ENCODE assay signal across 6 mouse cellular contexts in genomic region chr11:3182707-3183106, GRCm38 (mm10). TPM values are rescaled to one million over a fixed set of nuclear protein-coding genes. Genes with fewer than 3 reads are reported as not detected.
A peak's percentile ranks its signal among the peaks of the same experiment; 100 is the strongest.
DNase-seq lines count a peak whose midpoint lies in the region.
"Not testable (repeated sequence)": the region's sequence is repeated elsewhere in the genome, so short reads cannot be mapped to it uniquely, and the experiment has no call there.

No protein-coding gene starts in this region.

- H3K27me3 ChIP-seq in heart, embryonic 10.5 days (ENCODE audit: insufficient read depth, poor library complexity, severe bottlenecking), result not testable (repeated sequence)

- H3K4me3 ChIP-seq in heart, embryonic 10.5 days, result not testable (repeated sequence)

- 80% methylated on average over 1 of the region's 1 CpGs for WGBS in heart, embryonic 10.5 days

- not testable (repeated sequence) for H3K27ac ChIP-seq in heart, embryonic 10.5 days

- not testable (repeated sequence) for H3K9me3 ChIP-seq in heart, embryonic 10.5 days

- H3K36me3 ChIP-seq in heart, embryonic 10.5 days, result not testable (repeated sequence)

- H3K4me1 ChIP-seq in heart, embryonic 10.5 days, result not testable (repeated sequence)

- DNase-seq in NIH3T3 (ENCODE audit: low read depth), result peak; percentile 17
- DNase-seq in gastrocnemius, postnatal 10 days, result peak; percentile 18
- peak; percentile 43 for DNase-seq in heart, embryonic 10.5 days (ENCODE audit: low spot score)
- peak; percentile 33 to 49 for DNase-seq in kidney, postnatal 25 days
- peak; percentile 36 to 79 for DNase-seq in spleen, postnatal 4 days (ENCODE audit: low spot score in 2 of 2)
- DNase-seq in urinary bladder, postnatal 10 days (ENCODE audit: low spot score), result peak; percentile 11

RNA-seq across cellular contexts. Expression of gene Sfi1, which starts 10.6 kb away (rescaled TPM):
- 10 to 100 TPM; 14.9 to 33.4 TPM for total RNA-seq in gastrocnemius, postnatal 10 days (2021)
- 10.3 and 11.7 TPM in 2 replicates for polyA plus RNA-seq in heart, embryonic 10.5 days (2016; fragmentation: Nextera tagmentation; extraction: Ambion mirVana)

RNA-seq across cellular contexts. Expression of gene Eif4enif1, which starts 19.5 kb away (rescaled TPM):
- 10 to 100 TPM; 32.9 to 38.2 TPM for total RNA-seq in gastrocnemius, postnatal 10 days (2021)
- polyA plus RNA-seq in heart, embryonic 10.5 days (2016; fragmentation: Nextera tagmentation; extraction: Ambion mirVana), result 42.4 and 51.0 TPM in 2 replicates
